Mouse (Mus musculus) layer of hippocampus, postnatal 36 days (tissue): ENCODE measurements around the gene Rnf222. TPM values are rescaled to one million over a fixed set of nuclear protein-coding genes. Genes with fewer than 3 reads are reported as not detected.
"Not testable (repeated sequence)": the region's sequence is repeated elsewhere in the genome, so short reads cannot be mapped to it uniquely, and the experiment has no call there.

Source experiments
- DNase-seq, 2 experiments: peaks; one replicate each; pipeline ENCODE4 v3.0.0; 2022
- total RNA-seq, 2 experiments: library from RNA; stranded (reverse); gene quantifications; 2 replicates each; pipeline ENCODE4 v1.2.3; 2021

The Rnf222 gene
- total RNA-seq, 2 experiments from 2014 or later: not detected

GRCm38 (mm10) chr11:68911531-68912177 is 23.3 kb downstream of the Rnf222 start:
- no peak for DNase-seq

DNA sequence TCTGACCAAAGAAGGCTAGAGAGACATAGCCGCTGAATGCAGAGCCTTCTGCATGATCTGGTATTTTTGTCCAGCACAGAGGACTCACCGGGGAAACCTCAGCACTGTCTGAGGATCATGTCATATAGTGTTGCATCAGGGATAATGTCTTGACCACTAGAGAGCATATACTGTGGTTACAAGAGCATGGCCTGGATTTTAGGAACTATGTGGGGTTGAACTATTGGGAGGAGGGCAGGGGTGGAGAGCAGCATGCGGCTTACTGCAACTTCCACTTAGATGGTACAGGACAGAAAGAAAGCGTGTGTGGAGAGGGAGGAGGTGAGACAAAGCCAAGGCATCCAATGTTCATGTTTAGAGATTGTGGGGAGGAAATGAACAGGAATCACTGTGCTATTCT is 26.2 kb downstream of the Rnf222 start:
- no peak for DNase-seq

- no peak for DNase-seq
Observed at GRCm38 (mm10) chr11:68923191-68923590, 34.8 kb downstream of the Rnf222 start.

DNA sequence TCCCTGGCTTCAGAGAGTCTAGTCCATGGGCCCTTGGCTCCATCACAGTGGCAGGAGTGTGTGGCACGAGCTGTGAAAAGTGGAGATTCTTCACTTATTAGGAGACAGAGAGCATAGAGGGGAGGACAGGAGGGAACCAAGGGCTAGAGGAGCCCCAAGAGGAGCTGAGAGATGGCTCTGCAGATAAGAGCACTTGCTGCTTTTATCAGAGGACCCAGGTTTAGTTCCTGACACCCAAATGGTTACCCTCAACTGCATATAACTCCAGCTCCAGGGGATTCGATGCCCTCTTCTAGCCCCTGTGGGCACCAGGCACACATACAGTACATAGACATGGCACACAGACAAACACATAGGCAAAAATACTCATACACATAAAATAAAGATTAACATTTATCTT is 36.4 kb downstream of the Rnf222 start:
- no peak for DNase-seq

GRCm38 (mm10) chr11:68926981-68927380 is 38.6 kb downstream of the Rnf222 start, which contains the start of gene Odf4:
Odf4 (minus strand) TSS chr11:68927081.
- no peak for DNase-seq

GRCm38 (mm10) chr11:68929947-68930346 is 41.6 kb downstream of the Rnf222 start:
- DNase-seq: no peak

DNA sequence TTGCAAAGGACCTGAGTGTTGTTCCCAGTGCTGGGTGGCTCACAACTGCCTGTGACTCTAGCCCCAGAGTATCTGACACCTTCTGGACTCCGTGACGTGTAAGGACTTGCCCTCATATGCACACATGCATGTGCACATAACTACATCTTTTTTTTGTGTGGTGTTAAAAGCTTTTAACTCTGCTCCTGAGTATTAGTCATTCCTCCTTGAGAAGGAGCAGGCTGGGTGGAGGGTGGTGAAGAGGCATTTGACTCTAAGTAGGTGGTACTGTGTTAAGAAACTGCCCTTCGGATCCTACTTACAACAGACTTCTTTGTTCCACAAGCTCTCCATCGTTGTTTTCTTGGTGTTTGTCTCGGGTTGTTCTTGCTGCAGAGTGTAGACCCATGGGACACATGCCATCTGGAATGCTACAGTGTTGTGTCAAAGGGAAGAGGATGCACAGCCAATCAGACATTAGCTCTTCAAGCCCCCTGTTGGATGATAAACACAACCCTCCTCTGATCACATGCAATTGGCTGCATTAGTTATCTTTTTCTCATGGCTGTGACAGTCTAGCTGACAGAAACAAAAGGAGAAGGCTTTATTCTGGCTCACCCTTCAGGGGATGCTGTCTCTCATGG is 45.6 kb downstream of the Rnf222 start:
- DNase-seq: no peak

DNA sequence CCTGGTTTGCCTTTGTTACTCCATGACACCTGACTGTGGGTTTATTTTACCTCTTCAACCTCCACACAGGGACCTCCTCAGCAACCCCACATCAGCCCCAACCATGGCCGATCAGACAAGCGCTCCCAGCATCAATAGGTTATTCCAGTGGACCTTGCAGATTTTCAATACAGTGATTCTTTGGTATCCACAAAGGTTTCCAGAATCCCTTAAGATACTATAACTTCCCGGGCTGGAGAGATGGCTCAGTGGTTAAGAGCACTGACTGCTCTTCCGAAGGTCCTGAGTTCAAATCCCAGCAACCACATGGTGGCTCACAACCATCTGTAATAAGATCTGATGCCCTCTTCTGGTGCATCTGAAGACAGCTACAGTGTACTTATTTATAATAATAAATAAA is 48.6 kb downstream of the Rnf222 start:
- not testable (repeated sequence) for DNase-seq

DNA sequence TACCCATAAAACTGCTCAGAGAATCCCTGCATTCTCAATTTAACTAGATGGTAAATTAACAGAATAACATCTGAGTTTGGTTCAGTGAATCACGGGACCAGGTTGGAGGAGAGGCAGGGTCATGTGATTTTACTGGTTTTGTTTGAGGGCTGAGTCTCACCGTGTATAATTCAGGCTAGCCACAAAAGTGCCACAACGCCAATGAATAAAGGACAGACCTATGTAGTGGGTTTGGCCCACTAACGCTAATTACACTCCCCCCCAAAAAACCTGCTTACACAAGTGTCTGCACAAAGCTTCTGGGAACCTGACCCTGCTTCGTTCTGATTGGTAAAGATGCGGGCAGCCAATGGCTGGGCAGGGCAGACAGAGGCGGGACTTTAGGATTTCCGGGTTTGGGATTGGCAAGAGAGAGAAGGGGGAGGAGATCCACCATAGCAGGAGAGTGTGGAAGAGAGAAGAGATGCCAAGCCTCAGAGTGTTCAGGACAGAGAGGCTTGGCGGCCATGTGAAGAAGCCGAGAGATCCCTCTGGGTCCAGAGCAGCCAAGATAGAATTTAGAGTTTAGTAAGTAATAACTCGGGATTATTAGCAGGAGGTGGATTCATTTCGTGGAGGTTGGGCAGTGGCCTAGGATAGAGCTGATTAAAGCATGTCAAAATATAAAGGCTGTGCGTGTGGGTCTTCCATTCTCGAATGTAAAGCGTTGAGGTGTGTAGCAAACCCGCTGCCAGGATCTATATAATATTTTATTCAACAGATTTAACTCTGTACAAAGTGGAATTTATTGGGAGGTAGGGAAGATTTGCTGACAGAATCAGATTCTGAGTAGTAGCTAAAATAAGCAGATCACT is 51.3 kb downstream of the Rnf222 start:
- peak; percentile 83 to 86 for DNase-seq

DNA sequence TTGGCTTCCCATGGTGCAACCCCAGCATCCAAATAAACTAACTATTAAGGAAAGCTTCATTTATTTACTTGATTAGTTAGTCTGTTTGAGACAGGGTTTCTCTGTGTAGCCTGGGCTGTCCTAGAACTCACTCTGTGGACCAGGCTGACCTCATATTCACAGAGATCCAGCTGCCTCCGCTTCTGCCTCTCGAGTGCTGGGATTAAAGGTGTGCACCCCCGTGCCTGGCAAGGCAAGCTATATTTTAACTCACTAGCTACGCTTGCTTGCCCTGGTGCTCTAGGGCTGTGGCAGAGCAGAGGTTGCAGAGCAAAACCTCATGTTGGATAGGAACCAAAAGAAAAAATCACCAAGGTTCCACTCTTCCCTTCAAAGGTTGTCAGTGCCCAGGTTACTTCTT is 52.2 kb downstream of the Rnf222 start:
- DNase-seq: no peak

DNA sequence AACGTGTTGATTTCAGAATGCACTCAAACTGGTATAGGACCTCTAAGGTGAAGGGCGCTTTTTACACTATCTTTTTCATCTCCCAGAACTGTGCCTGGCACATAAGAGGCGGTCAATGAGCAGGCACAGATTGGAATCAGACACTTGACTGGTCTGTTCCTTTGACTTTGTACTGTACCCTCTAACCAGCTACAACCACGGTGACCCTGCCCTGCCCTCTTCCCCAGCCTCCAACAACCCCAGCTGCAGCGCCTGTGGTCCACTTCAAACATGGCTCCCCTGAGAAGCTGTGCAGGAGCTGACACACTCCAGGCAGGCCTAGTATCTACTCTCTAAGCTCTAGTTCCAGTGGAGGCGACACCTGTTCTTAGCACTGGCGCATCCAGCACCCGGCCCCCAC is 54.4 kb downstream of the Rnf222 start:
- no peak for DNase-seq

DNA sequence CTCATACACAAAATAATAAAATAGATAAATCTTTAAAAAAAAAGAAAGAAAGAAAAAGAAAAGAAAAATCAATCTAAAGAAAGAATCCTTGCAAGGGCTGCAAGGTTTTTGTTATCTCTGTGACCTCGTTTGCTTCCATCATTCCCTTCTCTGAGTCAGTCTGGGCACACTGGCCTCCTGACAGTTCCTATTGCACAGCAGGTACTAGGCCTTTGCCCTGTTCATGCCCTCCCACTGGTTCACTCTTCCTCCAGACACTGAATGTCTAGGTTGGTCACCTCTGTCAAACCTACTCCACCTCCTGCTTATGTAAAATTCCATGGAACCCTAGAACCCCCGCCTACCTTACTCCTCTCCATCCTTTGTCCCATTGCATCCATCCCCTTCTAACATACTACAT is 56.9 kb downstream of the Rnf222 start:
- DNase-seq: no peak

Other genes with a start within 250 kb of the Rnf222 start
- 100 to 1,000 TPM; 140 to 143 TPM for gene Myh10, start 197.0 kb upstream of the Rnf222 start, total RNA-seq
- 10 to 100 TPM; 90.5 to 93.2 TPM for gene Ndel1, start 16.7 kb upstream of the Rnf222 start, total RNA-seq
- 100 to 1,000 TPM; 738 to 741 TPM for gene Rpl26, start 13.0 kb downstream of the Rnf222 start, total RNA-seq
- not detected for gene Odf4, start 38.5 kb downstream of the Rnf222 start, total RNA-seq
- 10 to 100 TPM in 1 of 2 experiments, 1 to 10 TPM in 1; 7.4 to 10.5 TPM for gene Arhgef15, start 68.9 kb downstream of the Rnf222 start, total RNA-seq
- 1 to 10 TPM; 5.3 to 5.6 TPM for gene Slc25a35, start 79.6 kb downstream of the Rnf222 start, total RNA-seq
- 10 to 100 TPM; 17.6 to 19.7 TPM for gene Rangrf, start 86.6 kb downstream of the Rnf222 start, total RNA-seq
- 10 to 100 TPM; 22.8 to 28.9 TPM for gene Pfas, start 119.9 kb downstream of the Rnf222 start, total RNA-seq
- 10 to 100 TPM; 31.8 to 32.3 TPM for gene Ctc1, start 127.4 kb downstream of the Rnf222 start, total RNA-seq
- 1 to 10 TPM; 1.0 to 1.1 TPM for gene Aurkb, start 157.1 kb downstream of the Rnf222 start, total RNA-seq
- 10 to 100 TPM; 27.8 to 30.4 TPM for gene Borcs6, start 171.2 kb downstream of the Rnf222 start, total RNA-seq
- gene Tmem107, start 182.3 kb downstream of the Rnf222 start, total RNA-seq: 10 to 100 TPM; 20.8 to 24.0 TPM
- 100 to 1,000 TPM; 962 to 984 TPM for gene Vamp2, start 199.9 kb downstream of the Rnf222 start, total RNA-seq
- gene Per1, start 206.7 kb downstream of the Rnf222 start, total RNA-seq: 10 to 100 TPM; 78.2 to 92.8 TPM
- gene Hes7, start 231.9 kb downstream of the Rnf222 start, total RNA-seq: 1 to 10 TPM in 1 of 2 experiments, under 1 TPM in 1; 0.68 to 1.1 TPM
- gene 9130213A22Rik, start 234.0 kb downstream of the Rnf222 start, total RNA-seq: 1 to 10 TPM in 1 of 2 experiments, under 1 TPM in 1; 0.96 to 1.2 TPM
- gene Aloxe3, start 237.3 kb downstream of the Rnf222 start, total RNA-seq: 1 to 10 TPM; 6.6 to 6.9 TPM